Mouse (Mus musculus) ES-CJ7 (cell line): ENCODE measurements around the gene Klc4.

Experiments used
- DNase-seq: peaks from one replicate; pipeline ENCODE4 v3.0.0; 2011; ENCODE audit warnings: low read depth, low spot score

Klc4 gene

GRCm38 (mm10) chr17:46651755-46652547 is 6.1 kb upstream of the Klc4 start:
- DNase-seq = no peak

GRCm38 (mm10) chr17:46651292-46651691 is 5.5 kb upstream of the Klc4 start:
- DNase-seq = no peak

- peak; percentile 93 for DNase-seq
Measured at GRCm38 (mm10) chr17:46650232-46651031, 4.6 kb upstream of the Klc4 start, which contains the start of gene Cul7. Gene Cul7 (plus strand): TSS chr17:46650337.

- DNase-seq = no peak
Measured at GRCm38 (mm10) chr17:46649811-46650210, 4.0 kb upstream of the Klc4 start.

GRCm38 (mm10) chr17:46648436-46648835 is 2.6 kb upstream of the Klc4 start:
- DNase-seq = no peak

GRCm38 (mm10) chr17:46647279-46647678 is 1.5 kb upstream of the Klc4 start:
- DNase-seq = no peak

GRCm38 (mm10) chr17:46646322-46646662 is 470 bp upstream of the Klc4 start:
- peak; percentile 86 for DNase-seq

GRCm38 (mm10) chr17:46644916-46645475 is 826 bp downstream of the Klc4 start:
- DNase-seq = no peak

GRCm38 (mm10) chr17:46644152-46644805 is 1.5 kb downstream of the Klc4 start:
- no peak for DNase-seq

- DNase-seq = no peak
Measured at GRCm38 (mm10) chr17:46642060-46642459, 3.8 kb downstream of the Klc4 start.

- DNase-seq = no peak
Measured at GRCm38 (mm10) chr17:46639929-46640328, 5.9 kb downstream of the Klc4 start.

GRCm38 (mm10) chr17:46636831-46637523 is 8.8 kb downstream of the Klc4 start:
- DNase-seq = peak; percentile 63

- peak; percentile 79 for DNase-seq
Measured at GRCm38 (mm10) chr17:46629685-46630441, 16.0 kb downstream of the Klc4 start.

- no peak for DNase-seq
Measured at GRCm38 (mm10) chr17:46628791-46629684, 16.8 kb downstream of the Klc4 start, which contains the start of gene Ptk7. Gene Ptk7 (minus strand): TSS chr17:46629504.

- no peak for DNase-seq
Measured at GRCm38 (mm10) chr17:46628471-46628790, 17.4 kb downstream of the Klc4 start.

GRCm38 (mm10) chr17:46627409-46627808 is 18.4 kb downstream of the Klc4 start:
- no peak for DNase-seq

- DNase-seq = no peak
Measured at GRCm38 (mm10) chr17:46624598-46624997, 21.2 kb downstream of the Klc4 start.

- DNase-seq = no peak
Measured at GRCm38 (mm10) chr17:46623819-46624557, 21.8 kb downstream of the Klc4 start.

- DNase-seq = no peak
Measured at GRCm38 (mm10) chr17:46622269-46622668, 23.6 kb downstream of the Klc4 start.
